Mouse (Mus musculus) hindbrain, postnatal 0 days (tissue): Measurements from ENCODE around the gene Aldh1a1. TPM values are rescaled to one million over a fixed set of nuclear protein-coding genes. Genes with fewer than 3 reads are reported as not detected.
A peak's percentile ranks its signal among the peaks of the same experiment; 100 is the strongest.

Experiments
- ATAC-seq: fragments of 200-750 bp; cut with Nextera tagmentation; 2 replicates; pipeline ENCODE4 v1.8.0; 2017; ENCODE audit warnings: mild to moderate bottlenecking, moderate TSS enrichment, moderate library complexity
- DNase-seq: peaks from one replicate; pipeline ENCODE4 v3.0.0-alpha.2; 2015; ENCODE audit warnings: low spot score
- H3K27ac ChIP-seq: fragments of 300-500 bp; sonication (generic); 2 replicates; pipeline ENCODE4 v1.5.1; 2014; ENCODE audit warnings: mild to moderate bottlenecking
- H3K27me3 ChIP-seq: fragments of 300-500 bp; sonication (generic); 2 replicates; pipeline ENCODE4 v1.6.1; 2014; ENCODE audit warnings: low read length, mixed read lengths; ENCODE audit not compliant: insufficient read depth
- H3K36me3 ChIP-seq: fragments of 300-500 bp; sonication (generic); 2 replicates; pipeline ENCODE4 v1.6.1; 2014; ENCODE audit warnings: low read length, mixed read lengths; ENCODE audit not compliant: insufficient read depth
- H3K4me1 ChIP-seq: fragments of 300-500 bp; sonication (generic); 2 replicates; pipeline ENCODE4 v1.6.1; 2014; ENCODE audit warnings: antibody characterized with exemption, low read length, mixed read lengths; ENCODE audit not compliant: insufficient read depth
- H3K4me2 ChIP-seq: fragments of 300-500 bp; sonication (generic); 2 replicates; pipeline ENCODE4 v1.6.1; 2014; ENCODE audit warnings: low read depth, mild to moderate bottlenecking, low read length, moderate library complexity, mixed read lengths
- H3K4me3 ChIP-seq: fragments of 300-500 bp; sonication (generic); 2 replicates; pipeline ENCODE4 v1.5.1; 2014; ENCODE audit warnings: low read length
- H3K9ac ChIP-seq: fragments of 300-500 bp; sonication (generic); replicated peaks from 2 replicates; pipeline ENCODE4 v1.6.1; 2014; ENCODE audit warnings: mild to moderate bottlenecking, low read length, moderate library complexity, mixed read lengths
- H3K9me3 ChIP-seq: fragments of 300-500 bp; sonication (generic); 2 replicates; pipeline ENCODE4 v1.6.1; 2016; ENCODE audit warnings: low read length, mixed read lengths
- CTCF ChIP-seq: IDR thresholded peaks from 2 replicates; pipeline ENCODE4 v1.5.1; 2016; ENCODE audit warnings: antibody characterized with exemption, control low read depth, low read depth
- WGBS: fragments of 180-500 bp; shearing (Covaris S2); extraction: QIAGEN DNeasy Blood & Tissue Kit; methylation state at CpG from one replicate; pipeline ENCODE4 v1.1.7; 2014; 5-methylcytosine and 5-hydroxymethylcytosine counted together
- polyA plus RNA-seq: library from polyadenylated mRNA; unstranded; fragments of >200 nt; fragmentation: Nextera tagmentation; extraction: Ambion mirVana; gene quantifications from 2 replicates; pipeline ENCODE4 v1.2.1, GENCODE M21; 2015
- total RNA-seq: library from RNA; depleted of rRNA; stranded (reverse); fragments of >200 nt; gene quantifications from 2 replicates; pipeline ENCODE4 v1.2.3, GENCODE M21; 2014

Gene Aldh1a1
- total and polyA plus RNA-seq, 2 experiments from 2014 or later = 8.6 to 11.6 TPM

- H3K36me3 ChIP-seq = no peaks in the 10 kb centered on the region
- H3K4me2 ChIP-seq = no peak overlapping the region
- 84% methylated on average over 1 of the region's 1 CpGs for WGBS
- no peaks in the 10 kb centered on the region for H3K27me3 ChIP-seq
- ATAC-seq = no peak
- no peaks in the 10 kb centered on the region for H3K4me1 ChIP-seq
- no peak for DNase-seq
- H3K9me3 ChIP-seq = no peaks in the 10 kb centered on the region
- H3K9ac ChIP-seq = no peak overlapping the region
- no peak overlapping the region for H3K4me3 ChIP-seq
- no peak overlapping the region for H3K27ac ChIP-seq
- TF ChIP-seq CTCF = no peak
Observed at GRCm38 (mm10) chr19:20529921-20530696, 37.6 kb downstream of the Aldh1a1 start.

DNA sequence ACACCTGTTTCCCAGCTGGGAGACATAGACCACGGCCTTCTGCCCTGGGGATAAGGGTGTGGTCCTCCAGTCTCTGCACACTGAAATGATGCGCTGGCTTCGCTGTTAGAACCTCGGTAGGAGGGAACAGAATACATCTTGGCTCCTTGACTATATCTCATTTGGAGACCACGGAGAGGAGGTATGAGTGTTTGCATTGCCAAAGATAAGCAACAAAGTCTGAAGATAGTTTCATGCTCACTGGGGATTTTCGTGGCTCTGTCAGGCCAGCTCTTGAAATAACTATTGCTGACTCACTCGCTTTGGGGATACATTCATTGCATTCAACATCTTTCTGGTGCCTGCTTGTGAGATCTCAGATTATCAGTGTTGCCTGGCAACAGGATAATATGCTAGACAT, 44.0 kb downstream of the Aldh1a1 start:
- 67% methylated on average over 7 of the region's 7 CpGs for WGBS
- H3K27ac ChIP-seq = no peak overlapping the region
- no peak for ATAC-seq

GRCm38 (mm10) chr19:20541044-20541443, 48.5 kb downstream of the Aldh1a1 start:
- no peak for TF ChIP-seq CTCF
- Histone ChIP-seq H3K4me2 (no peak overlapping the region), H3K4me1 (0 out of 2 replicates have a peak, but pooled peaks cover 3% of the 10 kb centered on the region), H3K4me3 (no peak overlapping the region), H3K9me3 (no peaks in the 10 kb centered on the region), H3K36me3 (no peaks in the 10 kb centered on the region), H3K27me3 (no peaks in the 10 kb centered on the region), H3K9ac (no peak overlapping the region), H3K27ac (no peak overlapping the region)
- ATAC-seq = no peak
- WGBS = 51% methylated on average over 4 of the region's 4 CpGs
- no peak for DNase-seq

More for the DNA sequence above, 44.0 kb downstream of the Aldh1a1 start:
- Histone ChIP-seq H3K9me3 (no peaks in the 10 kb centered on the region), H3K27me3 (no peaks in the 10 kb centered on the region), H3K9ac (no peak overlapping the region), H3K4me2 (no peak overlapping the region), H3K36me3 (no peaks in the 10 kb centered on the region), H3K4me1 (0 out of 2 replicates have a peak, but pooled peaks cover 3% of the 10 kb centered on the region), H3K4me3 (no peak overlapping the region)
- TF ChIP-seq CTCF = no peak
- peak; percentile 31 for DNase-seq

- Histone ChIP-seq H3K27ac (no peak overlapping the region), H3K9me3 (no peaks in the 10 kb centered on the region), H3K27me3 (no peaks in the 10 kb centered on the region), H3K36me3 (no peaks in the 10 kb centered on the region), H3K4me2 (no peak overlapping the region), H3K4me1 (no peaks in the 10 kb centered on the region), H3K4me3 (no peak overlapping the region), H3K9ac (no peak overlapping the region)
- TF ChIP-seq CTCF = no peak
- ATAC-seq (no peak), DNase-seq (no peak)
- WGBS = 93% methylated on average over 1 of the region's 1 CpGs
Observed at GRCm38 (mm10) chr19:20541924-20542323, 49.4 kb downstream of the Aldh1a1 start.

DNA sequence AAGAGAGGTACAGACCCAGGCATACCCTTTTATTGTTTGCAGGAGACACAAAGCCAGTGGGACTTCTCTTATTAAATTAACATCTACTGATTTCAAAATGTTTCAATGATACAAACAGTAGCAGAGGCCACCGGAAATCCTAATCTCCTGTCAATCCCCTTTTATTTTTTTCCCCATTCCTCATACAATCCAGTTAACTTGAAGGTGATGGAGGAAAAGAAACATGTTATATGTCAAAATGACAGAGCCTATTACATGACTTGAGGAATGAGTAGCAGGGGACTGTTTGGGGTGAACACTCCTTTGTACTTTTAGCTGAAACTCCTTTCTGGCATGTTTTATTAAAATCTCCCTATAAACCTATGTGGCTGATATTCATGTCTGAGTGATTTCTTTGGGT, 51.3 kb downstream of the Aldh1a1 start:
- Histone ChIP-seq H3K9me3 (no peaks in the 10 kb centered on the region), H3K27ac (no peak overlapping the region), H3K4me1 (no peaks in the 10 kb centered on the region), H3K36me3 (no peaks in the 10 kb centered on the region), H3K9ac (no peak overlapping the region), H3K4me2 (no peak overlapping the region), H3K27me3 (no peaks in the 10 kb centered on the region), H3K4me3 (no peak overlapping the region)
- no peak for TF ChIP-seq CTCF
- no peak for ATAC-seq
- no peak for DNase-seq
- 78% methylated on average over 1 of the region's 1 CpGs for WGBS

DNA sequence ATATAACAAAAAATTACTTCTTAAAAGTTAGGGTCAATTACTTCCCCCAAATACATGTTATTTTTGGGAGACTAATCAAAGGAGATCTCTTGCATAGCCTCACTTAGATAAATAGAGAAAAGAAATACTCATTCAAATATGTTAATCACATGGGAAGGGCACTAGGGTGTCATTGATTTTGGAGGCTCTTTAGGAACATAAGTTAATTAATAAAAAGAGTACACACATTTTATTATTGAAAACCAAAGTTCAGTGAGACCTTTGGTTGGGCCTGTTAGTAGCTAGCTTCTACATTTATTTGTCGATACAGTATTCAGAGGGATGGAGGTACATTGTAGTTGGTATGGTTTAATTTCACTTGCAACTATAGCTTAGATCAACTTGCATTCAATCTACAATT, 52.4 kb downstream of the Aldh1a1 start:
- TF ChIP-seq CTCF = no peak
- no peaks in the 10 kb centered on the region for H3K27me3 ChIP-seq
- H3K4me2 ChIP-seq = no peak overlapping the region
- DNase-seq (no peak), ATAC-seq (no peak)
- H3K9me3 ChIP-seq = no peaks in the 10 kb centered on the region
- no peak overlapping the region for H3K9ac ChIP-seq
- no peaks in the 10 kb centered on the region for H3K4me1 ChIP-seq
- no peak overlapping the region for H3K4me3 ChIP-seq
- 98% methylated on average over 1 of the region's 1 CpGs for WGBS
- no peaks in the 10 kb centered on the region for H3K36me3 ChIP-seq
- no peak overlapping the region for H3K27ac ChIP-seq

GRCm38 (mm10) chr19:20547025-20547424, 54.5 kb downstream of the Aldh1a1 start:
- Histone ChIP-seq H3K36me3 (no peaks in the 10 kb centered on the region), H3K4me2 (no peak overlapping the region), H3K27ac (no peak overlapping the region), H3K4me1 (no peaks in the 10 kb centered on the region), H3K27me3 (no peaks in the 10 kb centered on the region), H3K4me3 (no peak overlapping the region), H3K9me3 (no peaks in the 10 kb centered on the region), H3K9ac (no peak overlapping the region)
- 86% methylated on average over 3 of the region's 3 CpGs for WGBS
- DNase-seq (no peak), ATAC-seq (no peak)
- TF ChIP-seq CTCF = no peak
